In the genomic region with DNA sequence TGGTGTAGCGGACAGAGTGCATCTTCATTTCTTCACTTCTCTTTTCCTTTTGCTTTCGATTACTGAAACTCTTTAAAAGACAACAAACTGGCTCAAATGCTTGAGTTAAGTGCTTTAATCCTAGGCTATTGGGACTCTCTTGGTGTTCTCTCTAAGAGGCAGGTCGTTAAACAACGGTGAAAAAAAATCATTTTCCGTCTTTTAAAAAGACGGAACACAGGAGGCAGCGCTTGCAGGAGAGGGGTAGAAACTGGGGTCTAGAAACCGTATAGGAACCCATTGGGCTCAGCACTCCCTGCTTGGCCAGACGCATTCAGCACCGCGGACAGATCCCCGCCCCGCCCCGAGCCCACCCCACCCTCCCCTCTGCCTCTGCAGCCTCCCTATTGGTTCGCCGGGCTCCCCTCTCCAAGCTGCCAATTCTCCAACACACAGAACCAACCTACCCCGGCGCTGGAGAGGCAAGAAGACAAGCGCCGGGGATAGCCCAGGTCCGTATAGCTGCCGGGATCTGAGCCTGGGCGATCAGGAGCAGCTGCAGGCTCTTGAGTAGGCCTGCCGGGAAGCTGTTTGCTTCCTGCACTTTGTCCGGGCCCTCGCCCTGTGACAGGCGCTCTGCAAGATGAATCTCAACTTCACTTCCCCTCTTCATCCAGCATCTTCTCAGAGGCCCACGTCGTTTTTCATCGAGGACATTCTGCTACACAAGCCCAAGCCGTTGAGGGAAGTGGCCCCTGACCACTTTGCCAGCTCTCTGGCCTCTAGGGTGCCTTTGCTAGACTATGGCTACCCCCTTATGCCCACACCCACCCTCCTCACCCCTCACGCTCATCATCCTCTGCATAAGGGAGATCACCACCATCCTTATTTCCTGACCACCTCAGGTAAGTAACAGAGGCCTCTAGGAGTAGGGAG, we compare ENCODE assay signal across 8 mouse cellular contexts. TPM values are rescaled to one million over a fixed set of nuclear protein-coding genes. Genes with fewer than 3 reads are reported as not detected.
DNase-seq lines count a peak whose midpoint lies in the region; ATAC-seq lines count a peak whose summit lies in the region.

Gene Bsx (plus strand): TSS at position 572 of the 915 bp plus-strand sequence.

- no peaks in the 10 kb centered on the region for H3K36me3 ChIP-seq in midbrain, embryonic 14.5 days (ENCODE audit: control insufficient read depth, insufficient read depth, low read length)

- peak; percentile 37; the same call in 1 of the 2 replicates for ATAC-seq in midbrain, embryonic 14.5 days (ENCODE audit: low FRiP score, low TSS enrichment)

- H3K27me3 ChIP-seq in midbrain, embryonic 14.5 days (ENCODE audit: control insufficient read depth, insufficient read depth, low read length), result peaks cover 92% of the 10 kb centered on the region

- intact Hi-C loops in heart, postnatal 10 days (cut with DNase I), result no loop called here

- 2% methylated on average over 32 of the region's 32 CpGs for WGBS in midbrain, embryonic 14.5 days

- DNase-seq in right cerebral cortex, postnatal 4 days, result peak; percentile 43
- no peak for DNase-seq in right cerebral cortex, postnatal 14 days
- peak; percentile 88 for DNase-seq in embryo, embryonic 10.5 days (ENCODE audit: low spot score)
- peak; percentile 63 to 72 for DNase-seq in heart, postnatal 10 days
- peak; percentile 29 to 70 for DNase-seq in kidney, postnatal 36 days
- DNase-seq in midbrain, embryonic 14.5 days, result peak; percentile 70
- peak; percentile 83 for DNase-seq in yolk sac, embryonic 10.5 days (ENCODE audit: low spot score)
- no peak for DNase-seq in layer of hippocampus, postnatal 36 days

- H3K4me1 ChIP-seq in midbrain, embryonic 14.5 days (ENCODE audit: control insufficient read depth, insufficient read depth, low read length), result 0 out of 2 replicates have a peak, but pooled peaks cover 10% of the 10 kb centered on the region

- no peaks in the 10 kb centered on the region for H3K9me3 ChIP-seq in midbrain, embryonic 14.5 days (ENCODE audit: control insufficient read depth, low read length)

- no peak within 1 kb of the TSS for H3K9ac ChIP-seq in midbrain, embryonic 14.5 days (replicated peaks; ENCODE audit: low read length)

- no peak within 1 kb of the TSS for H3K27ac ChIP-seq in midbrain, embryonic 14.5 days (replicated peaks; ENCODE audit: low read depth, low read length)

- 0 out of 2 replicates have a peak within 1 kb of the TSS, but pooled peaks have one; percentile 10 for H3K4me3 ChIP-seq in midbrain, embryonic 14.5 days (replicated peaks; ENCODE audit: low read depth, low read length)

- H3K4me2 ChIP-seq in midbrain, embryonic 14.5 days (ENCODE audit: low read length), result no peak within 1 kb of the TSS

RNA-seq across cellular contexts. Expression of gene Bsx, which starts in this region (rescaled TPM):
- total RNA-seq in heart, postnatal 10 days (2021), result not detected
- 0.09 TPM in 1 of 2 replicates, not detected in the other for polyA plus RNA-seq in midbrain, embryonic 14.5 days (2014; fragmentation: Nextera tagmentation; extraction: Ambion mirVana)
- total RNA-seq in layer of hippocampus, postnatal 36 days (2021), result not detected

Comparison
In these comparisons a context has a peak if more than half of its experiments do, and no peak if none do; other contexts are left out.
1. DNase-seq: peak in right cerebral cortex, postnatal 4 days (single experiment), embryo, embryonic 10.5 days (single experiment), kidney, postnatal 36 days (2 of 2) and yolk sac, embryonic 10.5 days (single experiment); none in right cerebral cortex, postnatal 14 days (single experiment) and layer of hippocampus, postnatal 36 days (0 of 2).
2. Peak in DNase-seq in heart, postnatal 10 days; RNA of the gene not detected or under 1 TPM.
3. Peak in DNase-seq, ATAC-seq and H3K4me3 ChIP-seq in midbrain, embryonic 14.5 days; RNA of the gene not detected or under 1 TPM.